Mouse (Mus musculus) brain, embryonic 14.5 days (tissue): ENCODE measurements around the gene Zdhhc18.
A peak's percentile ranks its signal among the peaks of the same experiment; 100 is the strongest.

Experiments used
- CTCF ChIP-seq: fragments of 200-500 bp; IDR thresholded peaks from 2 replicates; pipeline ENCODE4 v1.5.1; 2012; ENCODE audit warnings: inconsistent platforms, mild to moderate bottlenecking, moderate library complexity, borderline replicate concordance; ENCODE audit not compliant: insufficient read depth, insufficient read length; ENCODE audit errors: extremely low read depth
- POLR2A ChIP-seq: fragments of 200-500 bp; IDR thresholded peaks from 2 replicates; pipeline ENCODE4 v1.6.1; 2012; ENCODE audit warnings: mild to moderate bottlenecking, inconsistent platforms, borderline replicate concordance; ENCODE audit not compliant: poor library complexity, insufficient read depth, insufficient read length, severe bottlenecking; ENCODE audit errors: extremely low read depth

DNA sequence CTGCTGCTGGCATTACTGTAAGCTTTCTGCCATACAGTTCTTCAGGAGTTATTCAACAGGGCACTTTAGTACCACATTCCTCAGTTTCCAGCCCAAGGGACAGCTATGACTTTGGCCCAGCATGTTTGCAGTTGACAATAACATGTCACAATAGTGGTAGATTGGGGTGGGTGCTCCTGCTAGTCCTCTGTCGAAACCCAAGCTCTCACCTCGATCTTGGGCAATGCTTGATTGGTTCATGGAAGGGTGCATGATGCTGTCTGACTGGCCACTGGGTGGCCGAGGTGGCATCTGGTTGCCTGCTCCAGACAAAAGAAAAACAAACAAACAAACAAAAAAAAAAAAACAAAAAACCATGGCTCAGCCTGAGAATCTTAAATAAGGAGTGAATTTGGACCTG lies 45.4 kb upstream of the Zdhhc18 start:
- peak; percentile 14; the same call in 1 of the 2 replicates for TF ChIP-seq CTCF
- no peak for TF ChIP-seq POLR2A
